ENCODE assay signal across 11 mouse cellular contexts in genomic region chr9:20986952-20987686, GRCm38 (mm10). TPM values are rescaled to one million over a fixed set of nuclear protein-coding genes. Genes with fewer than 3 reads are reported as not detected.
DNase-seq lines count a peak whose midpoint lies in the region; ATAC-seq and TF ChIP-seq lines count a peak whose summit lies in the region.
"Had no signal": no experiment of that assay in that cellular context is flagged by ENCODE, and none has a peak within 500 bp of the region (broad histone marks: within the 10 kb centered on the region; RNA-seq: fewer than 3 reads in every experiment).

No protein-coding gene starts in this region.

- 33% methylated on average over 15 of the region's 15 CpGs for WGBS in lung, embryonic 14.5 days
- WGBS in lung, adult 2 months = 54% methylated on average over 15 of the region's 15 CpGs
- 36% methylated on average over 15 of the region's 15 CpGs for WGBS in embryonic facial prominence, embryonic 14.5 days
- 49% methylated on average over 15 of the region's 15 CpGs for WGBS in heart, embryonic 16.5 days
- WGBS in stomach, embryonic 15.5 days = 41% methylated on average over 15 of the region's 15 CpGs

- H3K36me3 ChIP-seq in lung, embryonic 14.5 days (ENCODE audit: insufficient read depth) = no peaks in the 10 kb centered on the region
- H3K36me3 ChIP-seq in embryonic facial prominence, embryonic 14.5 days (ENCODE audit: control insufficient read depth, insufficient read depth, low read length) = no peaks in the 10 kb centered on the region
- H3K36me3 ChIP-seq in heart, embryonic 16.5 days (ENCODE audit: control insufficient read depth, insufficient read depth) = no peaks in the 10 kb centered on the region
- no peaks in the 10 kb centered on the region for H3K36me3 ChIP-seq in stomach, embryonic 15.5 days

- H3K27ac ChIP-seq in lung, embryonic 14.5 days (ENCODE audit: low read depth) = peak overlapping the region; percentile 76
- peak overlapping the region; percentile 89 for H3K27ac ChIP-seq in embryonic facial prominence, embryonic 14.5 days (replicated peaks; ENCODE audit: low read depth, low read length)
- peak overlapping the region; percentile 56; the same call in 1 of the 2 replicates for H3K27ac ChIP-seq in heart, embryonic 16.5 days (ENCODE audit: low read length)
- peak overlapping the region; percentile 88 for H3K27ac ChIP-seq in stomach, embryonic 15.5 days
- H3K27ac ChIP-seq: hindbrain, embryonic 14.5 days had no signal

- no peak for TF ChIP-seq CTCF in lung, embryonic 14.5 days (IDR thresholded peaks at IDR 0.05; ENCODE audit: low read depth)
- TF ChIP-seq CTCF in lung, adult 2 months (IDR thresholded peaks at IDR 0.05; ENCODE audit: insufficient read depth, low read length) = no peak

- no peak overlapping the region for H3K9ac ChIP-seq in lung, embryonic 14.5 days
- no peak overlapping the region for H3K9ac ChIP-seq in embryonic facial prominence, embryonic 14.5 days (ENCODE audit: low read depth, low read length)
- H3K9ac ChIP-seq in heart, embryonic 16.5 days (ENCODE audit: low read length) = no peak overlapping the region
- H3K9ac ChIP-seq in stomach, embryonic 15.5 days = no peak overlapping the region
- H3K9ac ChIP-seq: hindbrain, embryonic 14.5 days had no signal

- H3K4me2 ChIP-seq in lung, embryonic 14.5 days = no peak overlapping the region; the same call in 1 of the 2 replicates
- peak overlapping the region; percentile 16; the same call in 1 of the 2 replicates for H3K4me2 ChIP-seq in embryonic facial prominence, embryonic 14.5 days (ENCODE audit: low read depth, low read length)
- H3K4me2 ChIP-seq in heart, embryonic 16.5 days (ENCODE audit: low read depth, low read length) = no peak overlapping the region
- no peak overlapping the region for H3K4me2 ChIP-seq in stomach, embryonic 15.5 days
- H3K4me2 ChIP-seq: hindbrain, embryonic 14.5 days had no signal

- TF ChIP-seq POLR2A in lung, adult 2 months (IDR thresholded peaks at IDR 0.05; ENCODE audit: borderline replicate concordance, extremely low read depth, low read depth, low read length) = no peak

- no peaks in the 10 kb centered on the region for H3K9me3 ChIP-seq in lung, embryonic 14.5 days (ENCODE audit: low read depth, low read length)
- no peaks in the 10 kb centered on the region for H3K9me3 ChIP-seq in embryonic facial prominence, embryonic 14.5 days (ENCODE audit: control insufficient read depth, low read length)
- no peaks in the 10 kb centered on the region for H3K9me3 ChIP-seq in heart, embryonic 16.5 days (replicated peaks; ENCODE audit: control insufficient read depth, low read length)
- H3K9me3 ChIP-seq in stomach, embryonic 15.5 days = no peaks in the 10 kb centered on the region

- no peaks in the 10 kb centered on the region for H3K27me3 ChIP-seq in lung, embryonic 14.5 days (ENCODE audit: insufficient read depth, low read length)
- H3K27me3 ChIP-seq in embryonic facial prominence, embryonic 14.5 days (replicated peaks; ENCODE audit: control insufficient read depth, insufficient read depth, low read length) = no peaks in the 10 kb centered on the region
- H3K27me3 ChIP-seq in heart, embryonic 16.5 days (ENCODE audit: control insufficient read depth, insufficient read depth, low read length) = no peaks in the 10 kb centered on the region; the same call in 1 of the 2 replicates
- no peaks in the 10 kb centered on the region for H3K27me3 ChIP-seq in stomach, embryonic 15.5 days (replicated peaks)

- ATAC-seq in lung, embryonic 14.5 days (ENCODE audit: insufficient read depth) = peak; percentile 90
- ATAC-seq in embryonic facial prominence, embryonic 14.5 days (ENCODE audit: low read depth) = peak; percentile 86
- ATAC-seq in heart, embryonic 16.5 days (replicated peaks; ENCODE audit: extremely low read depth, insufficient read depth, low FRiP score) = peak; percentile 58; the same call in 1 of the 2 replicates
- peak; percentile 81 for ATAC-seq in stomach, embryonic 15.5 days (ENCODE audit: insufficient read depth, low FRiP score, low read depth)

- DNase-seq in lung, embryonic 14.5 days = peak; percentile 92
- DNase-seq in lung, adult 2 months = no peak
- DNase-seq in embryonic facial prominence, embryonic 14.5 days (ENCODE audit: low spot score) = peak; percentile 95
- DNase-seq in cerebellum, adult 18-20 months = no peak
- DNase-seq in adipocyte (ENCODE audit: low spot score) = no peak
- DNase-seq: adrenal gland, postnatal 25 days; right cerebral cortex, postnatal 4 days had no signal

- peaks cover 5% of the 10 kb centered on the region for H3K4me1 ChIP-seq in lung, embryonic 14.5 days (ENCODE audit: insufficient read depth)
- peaks cover 3% of the 10 kb centered on the region; the same call in 1 of the 2 replicates for H3K4me1 ChIP-seq in lung, adult 2 months (ENCODE audit: control insufficient read depth, insufficient read depth, low read length)
- H3K4me1 ChIP-seq in embryonic facial prominence, embryonic 14.5 days (ENCODE audit: control insufficient read depth, insufficient read depth, low read length) = peaks cover 37% of the 10 kb centered on the region
- no peaks in the 10 kb centered on the region for H3K4me1 ChIP-seq in heart, embryonic 16.5 days (ENCODE audit: control insufficient read depth, insufficient read depth, low read length)
- H3K4me1 ChIP-seq in stomach, embryonic 15.5 days = 0 out of 2 replicates have a peak, but pooled peaks cover 14% of the 10 kb centered on the region

- H3K4me3 ChIP-seq in lung, embryonic 14.5 days (ENCODE audit: low read depth, low read length) = no peak overlapping the region
- H3K4me3 ChIP-seq in lung, adult 2 months (replicated peaks; ENCODE audit: extremely low read depth, low read depth, low read length) = no peak overlapping the region
- H3K4me3 ChIP-seq in embryonic facial prominence, embryonic 14.5 days (ENCODE audit: low read depth, low read length) = no peak overlapping the region
- no peak overlapping the region for H3K4me3 ChIP-seq in heart, embryonic 16.5 days (ENCODE audit: low read length)
- H3K4me3 ChIP-seq in stomach, embryonic 15.5 days (replicated peaks) = no peak overlapping the region
- H3K4me3 ChIP-seq: megakaryocyte, embryonic 14.5 days had no signal

RNA-seq across cellular contexts. Expression of gene S1pr2, which starts 10.5 kb away (rescaled TPM):
- polyA plus RNA-seq in lung, embryonic 14.5 days (2014; fragmentation: Nextera tagmentation; extraction: Ambion mirVana) = 58.0 and 62.3 TPM in 2 replicates
- polyA plus RNA-seq in lung, adult 2 months (2012; rRNA removed) = 24.2 and 32.1 TPM in 2 replicates
- polyA plus RNA-seq in embryonic facial prominence, embryonic 14.5 days (2014; fragmentation: Nextera tagmentation; extraction: Ambion mirVana) = 54.5 and 59.6 TPM in 2 replicates
- polyA plus RNA-seq in heart, embryonic 16.5 days (2015; fragmentation: Nextera tagmentation; extraction: Ambion mirVana) = 18.2 and 23.7 TPM in 2 replicates
- polyA plus RNA-seq in stomach, embryonic 15.5 days (2015; fragmentation: Nextera tagmentation; extraction: Ambion mirVana) = 39.4 and 40.1 TPM in 2 replicates

RNA-seq across cellular contexts. Expression of gene Mrpl4, which starts 15.4 kb away (rescaled TPM):
- polyA plus RNA-seq in lung, embryonic 14.5 days (2014; fragmentation: Nextera tagmentation; extraction: Ambion mirVana) = 156 and 166 TPM in 2 replicates
- 113 and 130 TPM in 2 replicates for polyA plus RNA-seq in lung, adult 2 months (2012; rRNA removed)
- polyA plus RNA-seq in embryonic facial prominence, embryonic 14.5 days (2014; fragmentation: Nextera tagmentation; extraction: Ambion mirVana) = 110 and 119 TPM in 2 replicates
- 170 and 173 TPM in 2 replicates for polyA plus RNA-seq in heart, embryonic 16.5 days (2015; fragmentation: Nextera tagmentation; extraction: Ambion mirVana)
- polyA plus RNA-seq in stomach, embryonic 15.5 days (2015; fragmentation: Nextera tagmentation; extraction: Ambion mirVana) = 129 and 133 TPM in 2 replicates

RNA-seq across cellular contexts. Expression of gene Dnmt1, which starts 27.4 kb away (rescaled TPM):
- 77.0 and 82.1 TPM in 2 replicates for polyA plus RNA-seq in lung, embryonic 14.5 days (2014; fragmentation: Nextera tagmentation; extraction: Ambion mirVana)
- polyA plus RNA-seq in lung, adult 2 months (2012; rRNA removed) = 20.5 and 22.8 TPM in 2 replicates
- polyA plus RNA-seq in embryonic facial prominence, embryonic 14.5 days (2014; fragmentation: Nextera tagmentation; extraction: Ambion mirVana) = 46.8 and 56.5 TPM in 2 replicates
- 56.1 and 63.1 TPM in 2 replicates for polyA plus RNA-seq in heart, embryonic 16.5 days (2015; fragmentation: Nextera tagmentation; extraction: Ambion mirVana)
- 74.7 and 76.0 TPM in 2 replicates for polyA plus RNA-seq in stomach, embryonic 15.5 days (2015; fragmentation: Nextera tagmentation; extraction: Ambion mirVana)

RNA-seq across cellular contexts. Expression of gene Icam1, which starts 28.7 kb away (rescaled TPM):
- 33.6 and 41.5 TPM in 2 replicates for polyA plus RNA-seq in lung, embryonic 14.5 days (2014; fragmentation: Nextera tagmentation; extraction: Ambion mirVana)
- 332 and 372 TPM in 2 replicates for polyA plus RNA-seq in lung, adult 2 months (2012; rRNA removed)
- polyA plus RNA-seq in embryonic facial prominence, embryonic 14.5 days (2014; fragmentation: Nextera tagmentation; extraction: Ambion mirVana) = 18.6 and 20.0 TPM in 2 replicates
- polyA plus RNA-seq in heart, embryonic 16.5 days (2015; fragmentation: Nextera tagmentation; extraction: Ambion mirVana) = 23.8 and 29.6 TPM in 2 replicates
- polyA plus RNA-seq in stomach, embryonic 15.5 days (2015; fragmentation: Nextera tagmentation; extraction: Ambion mirVana) = 10.9 and 11.3 TPM in 2 replicates

RNA-seq across cellular contexts. Expression of gene Icam4, which starts 42.1 kb away (rescaled TPM):
- 1.5 TPM in 2 replicates for polyA plus RNA-seq in lung, embryonic 14.5 days (2014; fragmentation: Nextera tagmentation; extraction: Ambion mirVana)
- polyA plus RNA-seq in lung, adult 2 months (2012; rRNA removed) = 1.8 and 1.9 TPM in 2 replicates
- polyA plus RNA-seq in embryonic facial prominence, embryonic 14.5 days (2014; fragmentation: Nextera tagmentation; extraction: Ambion mirVana) = 0.65 and 0.69 TPM in 2 replicates
- polyA plus RNA-seq in heart, embryonic 16.5 days (2015; fragmentation: Nextera tagmentation; extraction: Ambion mirVana) = 2.0 and 3.0 TPM in 2 replicates
- 6.6 and 16.2 TPM in 2 replicates for polyA plus RNA-seq in stomach, embryonic 15.5 days (2015; fragmentation: Nextera tagmentation; extraction: Ambion mirVana)

Comparison
In these comparisons a context has a peak if more than half of its experiments do, and no peak if none do; other contexts are left out.
1. DNase-seq: peak in lung, embryonic 14.5 days (single experiment) and embryonic facial prominence, embryonic 14.5 days (single experiment); none in lung, adult 2 months (single experiment), cerebellum, adult 18-20 months (0 of 2) and adipocyte (single experiment).
2. Peak in every context shown above with its lines, with median percentiles within 50 percentile points of each other: ATAC-seq and H3K27ac ChIP-seq.